Mouse (Mus musculus): ENCODE measurements around the gene Gstm3. TPM values are rescaled to one million over a fixed set of nuclear protein-coding genes. Genes with fewer than 3 reads are reported as not detected.
A peak's percentile ranks its signal among the peaks of the same experiment; 100 is the strongest.

Gene Gstm3
- total and polyA plus RNA-seq, 3 experiments = 0.06 TPM; not detected in 2

DNA sequence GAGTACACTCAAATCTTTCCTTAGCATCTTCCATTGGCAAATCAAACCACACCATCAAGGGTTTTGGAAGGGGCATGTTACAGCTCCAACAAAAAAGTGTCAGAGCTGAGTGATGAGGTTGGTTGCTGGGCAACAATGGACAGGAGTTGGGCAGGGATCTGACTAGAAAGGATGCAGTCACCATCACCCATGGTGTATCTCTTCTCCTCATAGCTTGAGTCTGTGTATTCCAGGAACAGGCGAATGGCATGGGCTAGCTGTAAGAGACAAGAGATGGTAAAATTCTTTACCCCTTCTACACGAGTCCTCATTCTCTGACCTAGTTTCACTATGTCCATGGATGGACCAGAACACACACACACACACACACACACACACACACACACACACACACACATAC lies 37.9 kb downstream of the Gstm3 start:
- peaks cover 0 to 4% of the 10 kb centered on the region in 2 experiments; a peak in 2 of 4 replicates for H3K36me3 ChIP-seq (ENCODE audit: control insufficient read depth in 1 of 2, insufficient read depth in 2 of 2, low read length in 2 of 2)
- peak; percentile 13 for DNase-seq (ENCODE audit: low read depth, low spot score)
- no peaks in the 10 kb centered on the region for H3K79me2 ChIP-seq (ENCODE audit: control insufficient read depth, insufficient read depth, low read length, poor library complexity)
- H3K9me3 ChIP-seq (replicated peaks; ENCODE audit: insufficient read depth, low read length) = no peaks in the 10 kb centered on the region
- H3K27me3 ChIP-seq (ENCODE audit: control insufficient read depth in 1 of 2, insufficient read depth in 2 of 2, low read length in 2 of 2) = no peaks in the 10 kb centered on the region; a peak in 4 of 4 replicates
- TF ChIP-seq MEF2A (IDR thresholded peaks at IDR 0.05; ENCODE audit: extremely low read depth, insufficient replicate concordance, low read depth, low read length, poor library complexity, severe bottlenecking) (no peak), USF2 (IDR thresholded peaks at IDR 0.05; ENCODE audit: borderline replicate concordance in 1 of 2, insufficient read depth in 1 of 2, low read depth in 1 of 2, low read length in 2 of 2) (no peak), MAZ (IDR thresholded peaks at IDR 0.05; ENCODE audit: low read depth, low read length) (no peak), CHD2 (IDR thresholded peaks at IDR 0.05; ENCODE audit: low read length) (no peak), HCFC1 (IDR thresholded peaks at IDR 0.05; ENCODE audit: low read depth, low read length) (no peak)
- peak overlapping the region; percentile 40 to 49 for H3K4me3 ChIP-seq (ENCODE audit: control insufficient read depth in 1 of 2, insufficient read depth in 1 of 2, low read depth in 2 of 2, low read length in 2 of 2)
- H3K27ac ChIP-seq (ENCODE audit: control insufficient read depth, low read depth, low read length) = no peak overlapping the region
- H3K4me1 ChIP-seq (ENCODE audit: control insufficient read depth in 1 of 2, insufficient read depth in 2 of 2, low read length in 2 of 2) = peaks cover 2 to 12% of the 10 kb centered on the region in 2 experiments; a peak in 2 of 4 replicates
- H3K9ac ChIP-seq (ENCODE audit: control insufficient read depth, low read depth, low read length, poor library complexity, severe bottlenecking) = 0 out of 2 replicates have a peak overlapping the region, but pooled peaks have one; percentile 28

DNA sequence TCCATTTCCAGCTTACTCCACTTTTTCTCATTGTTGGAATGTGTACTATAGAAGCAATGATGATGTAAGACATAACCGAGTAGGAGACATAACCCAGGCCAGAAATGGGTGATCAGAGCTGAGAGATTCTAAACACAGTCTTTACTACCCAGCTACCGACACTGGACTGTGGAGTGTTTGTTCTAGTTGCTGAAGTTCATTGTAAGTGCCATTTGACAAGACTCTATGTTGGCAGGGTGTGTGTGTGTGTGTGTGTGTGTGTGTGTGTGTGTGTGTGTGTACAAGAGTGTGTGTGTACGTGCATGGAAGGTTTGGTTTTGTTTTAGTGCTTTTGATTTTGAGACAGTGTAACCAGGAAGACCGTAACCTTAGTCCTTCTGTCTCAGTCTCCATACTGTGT lies 39.4 kb downstream of the Gstm3 start:
- Histone ChIP-seq H3K36me3 (ENCODE audit: control insufficient read depth in 1 of 2, insufficient read depth in 2 of 2, low read length in 2 of 2) (peaks cover 0 to 4% of the 10 kb centered on the region in 2 experiments; a peak in 2 of 4 replicates), H3K27me3 (ENCODE audit: control insufficient read depth in 1 of 2, insufficient read depth in 2 of 2, low read length in 2 of 2) (peaks cover 1 to 3% of the 10 kb centered on the region in 2 experiments), H3K4me1 (ENCODE audit: control insufficient read depth in 1 of 2, insufficient read depth in 2 of 2, low read length in 2 of 2) (peaks cover 2 to 12% of the 10 kb centered on the region in 2 experiments; a peak in 2 of 4 replicates), H3K27ac (ENCODE audit: control insufficient read depth, low read depth, low read length) (no peak overlapping the region), H3K4me3 (ENCODE audit: control insufficient read depth in 1 of 2, insufficient read depth in 1 of 2, low read depth in 2 of 2, low read length in 2 of 2) (no peak overlapping the region), H3K79me2 (ENCODE audit: control insufficient read depth, insufficient read depth, low read length, poor library complexity) (no peaks in the 10 kb centered on the region), H3K9ac (ENCODE audit: control insufficient read depth, low read depth, low read length, poor library complexity, severe bottlenecking) (no peak overlapping the region), H3K9me3 (replicated peaks; ENCODE audit: insufficient read depth, low read length) (no peaks in the 10 kb centered on the region)
- no peak for DNase-seq (ENCODE audit: low read depth, low spot score)
- TF ChIP-seq MYB (IDR thresholded peaks at IDR 0.05; ENCODE audit: low read depth, low read length) (no peak), ETS1 (IDR thresholded peaks at IDR 0.05; ENCODE audit: low read depth, low read length) (no peak), E2F4 (IDR thresholded peaks at IDR 0.05; ENCODE audit: borderline replicate concordance, low read depth, low read length) (no peak), CHD2 (IDR thresholded peaks at IDR 0.05; ENCODE audit: low read length) (no peak), NRF1 (IDR thresholded peaks at IDR 0.05; ENCODE audit: insufficient read depth, low read depth, low read length, poor library complexity, severe bottlenecking) (no peak), CTCF (IDR thresholded peaks at IDR 0.05 in 2 of 3, conservative IDR thresholded peaks at IDR 0.05 in 1 of 3; ENCODE audit: control insufficient read depth in 1 of 3, insufficient read depth in 1 of 3, low read depth in 2 of 3, low read length in 3 of 3, poor library complexity in 1 of 3, severe bottlenecking in 1 of 3) (no peak), SIN3A (IDR thresholded peaks at IDR 0.05; ENCODE audit: low read length) (no peak), GABPA (IDR thresholded peaks at IDR 0.05; ENCODE audit: low read depth, low read length) (no peak), POLR2AphosphoS2 (IDR thresholded peaks at IDR 0.05; ENCODE audit: low read length) (no peak), MAFK (IDR thresholded peaks at IDR 0.05; ENCODE audit: borderline replicate concordance, low read depth, low read length) (no peak), EP300 (IDR thresholded peaks at IDR 0.05; ENCODE audit: low read depth in 1 of 2, low read length in 2 of 2) (no peak), NELFE (IDR thresholded peaks at IDR 0.05; ENCODE audit: low read depth, low read length) (no peak), BHLHE40 (IDR thresholded peaks at IDR 0.05; ENCODE audit: borderline replicate concordance, low read depth, low read length) (no peak), USF2 (IDR thresholded peaks at IDR 0.05; ENCODE audit: borderline replicate concordance in 1 of 2, insufficient read depth in 1 of 2, low read depth in 1 of 2, low read length in 2 of 2) (no peak), MXI1 (IDR thresholded peaks at IDR 0.05; ENCODE audit: low read depth, low read length) (no peak), MYC (IDR thresholded peaks at IDR 0.05; ENCODE audit: low read depth, low read length) (no peak), SMC3 (IDR thresholded peaks at IDR 0.05; ENCODE audit: low read depth, low read length) (no peak), ZMIZ1 (IDR thresholded peaks at IDR 0.05; ENCODE audit: low read depth, low read length) (no peak), USF1 (IDR thresholded peaks at IDR 0.05; ENCODE audit: low read depth, low read length) (no peak)
